Mouse (Mus musculus): ENCODE measurements around the gene Rftn2.

Rftn2 gene

DNA sequence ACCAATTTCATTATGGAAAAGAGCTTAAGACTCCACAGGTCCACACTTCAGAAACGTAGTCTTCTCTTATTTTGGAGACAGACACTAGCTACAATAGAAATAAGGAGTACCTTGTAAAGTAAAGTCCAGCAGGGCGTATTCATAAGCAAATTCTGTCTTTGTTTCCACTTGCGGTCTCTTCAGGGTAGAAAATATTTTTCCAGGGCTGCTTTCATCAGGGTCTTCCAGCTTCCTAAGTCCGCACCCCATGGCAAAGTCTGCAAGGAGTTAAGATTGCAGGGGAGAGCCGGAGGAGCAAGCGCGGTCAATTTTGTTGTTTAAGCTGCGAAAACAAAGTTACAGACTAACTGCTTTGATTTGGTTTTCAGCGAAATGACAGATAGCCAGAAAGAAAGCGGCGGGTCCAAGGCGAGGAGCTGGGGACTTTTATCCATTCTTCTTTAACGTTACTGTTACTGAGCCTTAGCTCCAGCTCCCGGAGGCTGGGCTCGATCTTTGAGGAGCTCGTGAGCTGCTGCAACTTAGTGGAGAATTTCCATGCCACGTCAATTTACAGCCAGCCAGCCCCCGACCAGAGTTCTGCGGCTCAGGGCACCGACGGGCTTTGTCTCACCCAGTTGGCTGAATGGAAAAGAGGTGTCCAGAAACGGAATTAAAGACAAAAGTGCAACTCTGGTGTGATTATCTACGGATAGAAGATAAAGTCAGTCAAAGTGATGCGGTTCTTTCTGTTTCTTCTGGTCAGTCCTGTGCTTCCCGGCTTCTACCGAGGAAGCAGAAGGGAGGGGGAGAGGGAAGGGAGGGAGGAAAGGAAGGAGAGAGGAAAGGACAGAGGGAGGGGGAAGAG lies at the start of gene Rftn2:
Rftn2 (minus strand) TSS at position 772 of the 847 bp plus-strand sequence.
- peak; percentile 72 for DNase-seq (ENCODE audit: low spot score)

DNA sequence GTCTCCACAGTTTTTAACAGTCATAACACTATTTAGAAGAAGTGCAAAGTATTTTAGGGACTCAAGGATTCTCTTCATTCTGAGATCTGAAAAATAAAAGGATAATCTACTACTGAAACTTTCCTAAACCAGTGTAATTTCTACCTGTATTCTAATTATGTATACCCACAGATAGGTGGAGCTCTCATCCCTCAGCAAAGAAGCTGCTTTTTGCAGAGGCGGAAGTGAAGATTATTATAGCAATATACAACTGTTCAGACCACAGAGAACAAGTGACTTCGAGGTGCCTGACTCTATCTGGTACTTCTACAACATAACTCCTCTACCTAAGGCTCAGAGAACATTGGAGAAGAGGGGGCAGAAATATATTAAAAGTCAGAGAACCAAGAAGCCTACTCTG lies 38.9 kb upstream of the Rftn2 start:
- DNase-seq (ENCODE audit: low spot score): no peak

DNA sequence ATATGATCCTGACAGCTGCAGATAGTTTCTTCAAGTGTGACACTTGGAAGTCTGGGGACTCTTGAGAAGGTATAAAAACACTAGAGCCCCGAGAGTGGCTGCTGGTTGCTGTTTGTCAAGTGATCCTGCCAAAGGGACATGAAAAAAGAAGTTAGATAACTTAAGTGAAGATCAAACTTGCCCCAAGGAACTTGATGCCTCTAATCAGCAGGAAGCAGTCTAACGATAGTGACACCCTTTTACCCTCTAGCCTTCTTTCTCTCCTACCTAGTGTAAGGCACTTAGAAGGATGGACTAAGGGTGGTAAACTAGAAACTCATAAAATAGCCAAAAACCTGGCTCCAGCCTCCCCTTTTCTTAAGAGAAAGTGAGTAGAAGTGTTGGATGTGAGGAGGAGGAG lies 37.8 kb upstream of the Rftn2 start:
- no peak for DNase-seq (ENCODE audit: low spot score)

DNA sequence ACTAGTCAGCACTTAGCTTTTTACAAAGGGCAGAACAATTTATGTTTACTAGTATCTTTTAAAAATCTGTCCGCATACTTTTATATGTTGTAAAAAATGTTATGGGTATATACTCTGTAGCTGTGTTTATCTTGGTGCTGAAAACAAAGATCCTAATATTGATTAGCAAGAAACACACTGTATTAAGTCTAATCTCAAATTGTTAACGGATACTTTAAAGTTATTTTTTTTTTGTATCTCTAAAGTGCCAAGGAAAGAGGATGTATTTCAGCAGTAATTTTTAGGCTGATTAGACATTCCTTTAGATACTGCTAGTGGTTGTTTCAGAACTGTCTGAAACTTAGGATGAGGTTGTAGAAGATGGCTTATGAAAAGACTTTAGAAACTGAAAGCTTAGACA lies 19.8 kb upstream of the Rftn2 start:
- DNase-seq (ENCODE audit: low spot score): no peak

DNA sequence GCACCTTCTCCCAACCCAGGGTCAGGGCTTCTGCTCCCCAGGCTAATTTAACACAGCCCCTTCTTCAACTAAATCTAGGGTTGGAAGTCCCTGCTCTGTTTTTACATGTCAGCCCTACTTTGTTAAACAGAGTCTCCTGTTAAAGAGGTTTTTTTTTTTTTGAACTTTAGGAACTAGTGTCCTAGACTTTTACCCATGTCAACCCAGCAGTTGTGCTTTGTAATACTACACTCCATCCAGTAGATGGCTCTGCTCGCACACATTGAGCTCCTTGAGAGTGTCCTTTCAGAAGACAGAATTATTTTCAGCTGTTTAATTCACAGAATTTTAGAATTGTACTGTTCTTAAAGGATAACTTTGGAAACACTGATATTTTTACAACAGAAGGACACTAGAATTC lies 12.7 kb upstream of the Rftn2 start:
- DNase-seq (ENCODE audit: low spot score): peak; percentile 91

DNA sequence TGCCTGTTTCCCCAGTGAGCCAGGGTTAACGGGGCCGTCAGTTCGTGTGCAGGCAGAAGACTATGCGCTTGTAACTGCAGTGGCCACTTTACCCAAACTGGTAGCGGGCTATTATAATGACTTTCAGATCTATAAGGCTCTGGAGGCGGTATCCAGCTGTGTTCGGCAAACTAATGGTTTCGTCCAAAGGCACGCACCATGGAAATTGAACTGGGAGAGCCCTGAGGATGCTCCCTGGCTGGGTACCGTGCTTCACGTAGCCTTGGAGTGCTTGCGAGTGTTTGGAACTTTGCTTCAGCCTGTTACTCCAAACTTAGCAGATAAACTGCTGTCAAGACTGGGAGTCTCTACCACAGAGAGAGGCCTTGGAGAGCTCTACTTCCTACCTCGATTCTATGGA lies 11.9 kb upstream of the Rftn2 start:
- DNase-seq (ENCODE audit: low spot score): peak; percentile 5

DNA sequence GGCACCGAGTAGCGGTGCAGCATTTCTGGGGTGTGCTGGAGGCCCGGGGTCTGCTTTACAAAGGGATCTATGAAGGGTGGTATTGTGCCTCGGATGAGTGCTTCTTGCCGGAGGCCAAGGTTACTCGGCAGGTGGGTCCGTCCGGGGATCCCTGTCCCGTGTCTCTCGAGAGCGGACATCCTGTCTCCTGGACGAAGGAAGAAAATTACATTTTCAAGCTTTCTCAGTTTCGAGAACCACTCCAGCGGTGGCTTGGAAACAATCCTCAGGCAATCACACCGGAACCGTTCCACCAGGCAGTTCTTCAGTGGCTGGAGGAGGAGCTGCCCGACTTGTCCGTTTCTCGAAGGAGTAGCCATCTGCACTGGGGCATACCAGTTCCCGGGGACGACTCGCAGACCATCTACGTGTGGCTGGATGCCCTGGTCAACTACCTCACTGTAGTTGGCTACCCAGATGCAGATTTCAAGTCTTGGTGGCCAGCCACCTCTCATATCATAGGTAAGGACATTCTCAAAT lies 11.1 kb upstream of the Rftn2 start:
- peak; percentile 42 for DNase-seq (ENCODE audit: low spot score)

DNA sequence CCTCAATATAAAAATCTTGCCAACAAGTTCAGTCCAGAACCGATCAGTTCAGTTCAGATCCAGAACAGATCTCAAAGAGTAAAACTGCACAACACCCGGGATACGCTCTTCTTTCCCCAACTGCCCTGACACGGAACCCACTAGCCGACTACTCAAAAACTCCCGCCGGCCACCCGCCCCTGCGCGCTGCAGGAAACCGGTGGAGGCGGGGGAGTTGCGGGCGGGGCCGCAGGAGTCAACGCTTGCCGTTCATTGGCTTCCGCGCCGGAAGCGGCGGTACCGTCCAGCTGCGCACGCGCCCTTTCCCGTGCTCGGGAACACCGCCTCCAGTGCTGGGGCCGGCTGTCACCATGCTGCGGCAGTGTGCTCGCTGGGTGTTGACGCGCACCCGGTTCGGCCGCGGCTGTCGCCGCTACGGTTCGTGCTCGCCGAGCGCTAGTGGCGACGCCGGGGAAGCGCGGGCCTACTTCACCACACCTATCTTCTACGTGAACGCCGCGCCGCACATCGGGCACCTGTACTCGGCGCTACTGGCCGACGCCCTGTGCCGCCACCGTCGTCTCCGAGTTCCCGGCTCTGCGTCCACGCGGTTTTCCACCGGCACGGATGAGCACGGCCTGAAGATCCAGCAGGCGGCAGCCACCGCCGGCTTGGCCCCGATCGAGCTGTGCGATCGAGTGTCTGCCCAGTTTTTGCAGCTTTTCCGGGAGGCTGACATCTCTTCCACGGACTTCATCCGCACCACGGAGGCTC lies 10.5 kb upstream of the Rftn2 start, which contains the start of gene Mars2:
Mars2 (plus strand) TSS at position 288 of the 753 bp plus-strand sequence.
- DNase-seq (ENCODE audit: low spot score): peak; percentile 96

DNA sequence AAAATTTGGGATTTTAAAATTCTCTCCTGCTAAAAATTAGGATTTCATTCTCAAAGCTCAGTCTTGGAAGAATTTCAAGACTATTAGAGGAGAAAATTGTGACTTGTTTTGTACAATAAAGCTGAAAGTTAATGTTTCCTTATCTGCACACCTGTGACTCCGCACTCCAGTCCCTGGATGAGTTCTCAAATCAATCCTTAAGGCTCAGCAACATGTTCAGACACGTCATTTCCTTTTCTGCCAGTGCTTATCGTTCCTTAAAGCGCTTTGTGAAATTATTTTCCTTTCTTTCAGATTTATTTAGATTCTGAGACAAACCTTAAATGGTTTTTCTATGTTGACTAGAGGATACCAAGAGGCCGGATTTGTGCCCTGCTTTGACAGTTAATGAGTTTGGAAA lies 9.9 kb upstream of the Rftn2 start:
- no peak for DNase-seq (ENCODE audit: low spot score)

DNA sequence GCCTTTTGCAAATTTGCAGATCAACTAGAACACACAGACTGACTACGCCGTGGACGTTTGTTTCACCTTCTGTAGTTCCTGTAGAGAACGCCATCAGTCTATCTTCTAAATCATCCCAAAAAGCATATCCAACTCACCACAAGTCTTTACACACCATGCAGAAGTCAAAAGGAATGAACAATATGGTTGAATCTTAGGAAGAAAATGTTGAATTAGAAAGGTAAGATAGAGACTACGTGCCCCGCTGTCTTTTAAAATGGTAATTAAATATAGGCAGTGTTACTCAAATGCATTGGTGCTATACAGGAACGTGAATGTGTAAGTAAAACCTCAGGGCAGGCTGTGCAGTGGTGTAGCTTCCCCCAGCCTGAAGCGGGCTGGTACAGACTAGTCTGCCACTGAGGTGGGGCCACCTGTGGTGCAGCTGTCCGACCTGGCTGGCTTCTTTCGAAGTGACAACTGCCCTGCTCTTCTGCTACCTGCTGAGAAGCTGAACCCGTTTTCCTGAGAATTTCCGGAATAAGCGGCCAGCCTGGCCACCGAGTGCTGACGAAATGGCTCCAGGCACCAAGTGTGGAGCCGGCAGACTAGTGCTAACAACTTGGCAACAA lies 8.4 kb upstream of the Rftn2 start:
- no peak for DNase-seq (ENCODE audit: low spot score)

DNA sequence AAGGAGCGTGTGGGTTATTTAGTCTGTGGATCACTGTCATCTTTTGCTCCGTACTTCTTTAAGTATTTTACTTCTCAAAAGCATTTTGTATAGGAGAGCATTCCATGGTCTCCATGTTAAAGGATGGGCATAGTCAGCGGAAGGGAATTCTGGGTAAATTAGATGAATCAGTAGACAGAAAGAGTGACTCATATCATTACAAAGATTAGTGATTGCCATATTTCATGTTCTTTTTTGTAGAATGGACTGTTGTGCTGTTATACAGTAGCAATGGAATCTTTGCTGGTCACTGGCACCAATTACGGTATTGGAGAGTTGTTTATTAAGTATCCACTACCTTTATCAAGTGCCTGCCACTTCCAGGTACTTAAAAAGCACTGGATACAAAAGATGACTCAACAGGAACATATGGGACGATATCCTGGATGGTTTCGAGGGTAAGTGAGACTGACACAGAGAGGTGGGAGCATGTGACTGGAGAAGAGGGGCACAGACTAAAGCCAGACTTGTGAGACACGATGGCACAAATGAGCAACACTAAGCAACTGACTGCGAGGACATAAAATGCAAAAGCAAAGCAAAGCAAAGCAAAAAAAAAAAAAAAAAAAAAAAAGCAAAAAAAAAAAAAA lies 1.8 kb upstream of the Rftn2 start:
- DNase-seq (ENCODE audit: low spot score): no peak

DNA sequence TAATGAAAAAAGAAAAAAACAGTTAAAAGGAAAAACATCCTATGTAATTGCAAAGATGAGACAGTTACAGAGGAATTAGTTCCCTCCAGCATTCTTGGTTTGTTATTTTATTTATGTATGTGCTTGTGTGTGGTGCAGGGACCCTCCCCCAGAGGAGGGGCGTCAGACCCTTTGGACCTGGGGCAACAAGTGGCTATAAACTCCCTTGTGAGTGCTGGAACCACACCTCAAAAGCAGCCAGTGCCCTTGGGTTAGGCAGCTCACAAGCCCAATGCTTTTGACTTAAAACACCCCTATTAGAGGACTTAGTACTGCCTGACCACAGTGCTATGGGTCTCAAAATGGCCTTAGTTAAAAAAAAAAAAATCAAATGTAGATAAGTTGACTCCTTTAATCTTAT lies 794 bp upstream of the Rftn2 start:
- DNase-seq (ENCODE audit: low spot score): no peak

DNA sequence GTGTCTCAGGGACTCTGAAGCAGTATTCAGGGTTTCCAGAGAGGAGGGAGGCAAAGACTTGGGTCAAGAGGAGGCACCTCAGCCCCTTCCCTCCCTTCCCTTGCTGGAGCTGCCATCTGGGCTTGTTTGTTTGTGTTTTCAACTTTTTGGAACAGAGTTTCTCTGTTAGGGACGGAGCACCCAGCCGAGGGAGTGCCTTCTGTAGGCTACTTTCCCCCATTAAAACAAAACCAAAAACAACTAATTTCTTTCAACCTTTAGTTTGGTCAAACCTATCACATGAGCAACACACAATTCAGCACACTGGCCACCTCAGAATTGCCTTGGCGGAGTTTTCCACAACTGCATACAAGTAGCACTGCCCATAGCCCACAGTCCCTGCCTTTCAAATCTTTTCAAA lies 1.2 kb downstream of the Rftn2 start:
- peak; percentile 57 for DNase-seq (ENCODE audit: low spot score)

DNA sequence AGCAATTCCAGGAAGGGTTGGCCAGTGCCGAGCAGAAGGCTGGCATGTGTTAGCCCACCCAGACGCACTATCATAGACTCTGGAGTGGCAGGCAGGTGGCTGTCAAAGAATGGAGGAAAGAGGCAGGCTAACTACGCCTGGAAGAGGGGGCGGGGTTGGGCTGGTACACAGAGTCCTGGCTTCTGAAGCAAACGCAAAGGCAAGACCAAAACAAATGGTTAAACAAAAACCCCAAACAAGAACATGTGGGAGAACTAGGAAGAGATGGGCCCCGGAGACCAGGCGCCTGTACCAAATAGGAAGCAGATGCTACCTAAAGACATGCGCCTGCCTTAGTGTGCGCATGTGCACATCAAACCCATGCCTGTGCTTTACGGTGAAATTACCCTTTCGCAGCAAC lies 2.5 kb downstream of the Rftn2 start:
- DNase-seq (ENCODE audit: low spot score): peak; percentile 43

DNA sequence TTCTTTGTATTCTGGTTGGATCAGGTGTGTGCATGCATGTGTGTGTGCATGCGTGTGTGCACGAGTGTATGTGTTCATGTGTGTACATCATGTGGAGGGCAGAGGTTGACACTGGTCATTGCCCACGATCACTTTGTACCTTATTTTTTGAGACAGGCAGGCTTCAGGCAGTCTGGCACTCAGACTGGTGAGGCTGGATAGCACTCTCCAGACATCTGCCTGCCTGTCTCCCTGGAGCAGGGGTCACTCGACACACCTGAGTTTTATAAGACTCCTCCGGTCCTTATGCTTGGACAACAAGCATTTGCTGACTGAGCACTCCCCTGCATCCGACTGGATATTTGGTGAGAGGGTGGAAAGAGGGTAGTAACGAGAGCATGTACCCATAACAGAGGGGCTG lies 3.6 kb downstream of the Rftn2 start:
- no peak for DNase-seq (ENCODE audit: low spot score)

DNA sequence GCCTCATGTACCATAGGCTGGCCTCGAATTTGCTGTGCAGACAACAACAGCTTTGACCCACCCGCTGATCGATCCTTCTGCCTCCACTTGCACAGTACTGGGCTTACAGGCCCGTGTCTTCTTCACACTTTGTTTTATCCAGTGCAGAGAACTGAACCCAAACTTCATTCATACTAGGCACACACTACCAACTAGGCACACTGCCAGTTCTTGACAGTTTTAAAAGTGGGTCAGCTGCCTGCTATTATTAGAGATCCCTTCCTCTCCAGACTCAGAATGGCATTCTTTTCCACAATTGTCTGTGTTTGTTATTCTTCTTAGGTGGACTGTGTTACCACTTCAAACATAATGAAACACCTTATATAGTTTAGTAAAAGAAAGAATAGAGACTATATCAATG lies 5.2 kb downstream of the Rftn2 start:
- DNase-seq (ENCODE audit: low spot score): no peak

DNA sequence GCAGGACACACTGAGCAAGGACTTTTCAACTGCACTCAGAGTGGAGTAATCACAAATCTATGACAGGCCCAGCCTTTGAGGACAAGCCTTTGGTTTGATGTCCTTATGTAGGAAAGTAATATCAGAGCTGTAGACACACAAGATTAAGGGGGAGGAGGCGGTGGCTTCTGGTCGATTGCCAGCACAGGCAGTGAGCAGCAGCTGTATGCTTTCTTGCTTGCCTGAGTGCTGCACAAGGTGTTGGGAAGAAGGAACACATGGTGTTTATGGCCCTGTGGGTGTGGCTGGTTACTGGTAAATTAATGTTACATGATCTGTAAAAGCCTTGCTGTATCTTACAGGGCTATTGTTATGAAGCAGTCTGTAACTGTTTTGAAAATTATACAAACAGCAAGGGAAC lies 9.4 kb downstream of the Rftn2 start:
- no peak for DNase-seq (ENCODE audit: low spot score)

DNA sequence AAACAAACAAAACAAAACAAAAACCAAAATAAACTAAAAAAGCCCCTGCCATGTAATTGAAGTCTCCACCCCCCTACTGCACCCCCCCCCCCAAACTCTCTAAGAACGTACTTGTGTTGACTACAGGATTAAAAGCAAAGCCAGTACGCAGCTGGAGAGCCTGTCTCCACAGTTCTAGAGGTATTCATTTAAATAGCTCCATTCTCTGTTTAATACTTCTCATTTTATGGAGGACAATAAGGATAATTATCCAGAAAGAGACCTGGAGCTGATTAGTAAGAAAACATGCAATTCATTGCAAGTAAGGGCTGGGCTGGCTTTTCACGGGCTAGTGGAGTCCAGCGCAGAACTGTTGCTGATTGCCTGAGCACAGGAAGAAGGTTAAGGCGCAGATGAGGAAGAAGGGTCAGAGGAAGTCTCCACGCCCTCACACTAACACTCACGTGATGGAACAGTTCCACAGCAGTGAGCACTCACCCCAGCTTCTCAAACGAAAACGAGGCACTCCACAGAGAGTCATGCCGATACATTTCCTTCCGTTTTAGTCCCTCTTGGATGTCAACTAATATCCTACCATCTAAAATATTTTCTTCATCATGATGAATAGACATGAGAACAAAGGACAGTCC lies 11.3 kb downstream of the Rftn2 start:
- no peak for DNase-seq (ENCODE audit: low spot score)

DNA sequence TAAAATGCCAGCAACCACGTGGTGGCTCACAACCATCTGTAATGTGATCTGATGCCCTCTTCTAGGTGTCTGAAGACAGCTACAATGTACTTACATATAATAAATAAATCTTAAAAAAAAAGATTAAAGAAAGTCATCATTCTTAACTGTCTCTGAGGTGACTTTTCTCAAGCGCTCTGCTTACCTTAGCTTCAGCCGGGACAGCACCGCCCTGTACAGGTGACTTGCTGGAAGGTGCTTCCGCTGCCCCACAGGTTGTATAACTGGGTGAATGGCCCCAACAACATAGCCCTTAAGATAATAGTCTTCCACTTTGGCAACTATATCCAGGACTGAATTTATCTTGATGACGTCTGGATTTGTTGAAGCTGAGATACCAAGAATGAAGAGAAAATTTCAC lies 12.6 kb downstream of the Rftn2 start:
- DNase-seq (ENCODE audit: low spot score): no peak

DNA sequence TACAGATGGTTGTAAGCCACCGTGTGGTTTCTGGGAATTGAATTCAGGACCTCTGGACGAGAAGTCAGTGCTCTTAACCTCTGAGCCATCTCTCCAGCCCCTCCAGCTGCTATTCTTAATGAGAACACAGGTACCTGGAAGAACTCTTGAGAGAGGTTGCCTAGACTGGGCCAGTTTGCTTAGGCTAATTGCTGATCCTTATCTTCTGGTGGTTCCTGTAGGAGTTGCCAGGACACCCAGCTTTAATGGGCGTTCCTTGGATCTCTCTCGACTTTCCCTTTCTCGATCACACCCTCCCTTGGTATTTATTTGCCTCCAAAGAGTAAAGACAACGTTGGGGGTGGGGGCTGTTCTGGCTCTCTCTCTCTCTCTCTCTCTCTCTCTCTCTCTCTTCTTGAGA lies 13.1 kb downstream of the Rftn2 start:
- no peak for DNase-seq (ENCODE audit: low spot score)

DNA sequence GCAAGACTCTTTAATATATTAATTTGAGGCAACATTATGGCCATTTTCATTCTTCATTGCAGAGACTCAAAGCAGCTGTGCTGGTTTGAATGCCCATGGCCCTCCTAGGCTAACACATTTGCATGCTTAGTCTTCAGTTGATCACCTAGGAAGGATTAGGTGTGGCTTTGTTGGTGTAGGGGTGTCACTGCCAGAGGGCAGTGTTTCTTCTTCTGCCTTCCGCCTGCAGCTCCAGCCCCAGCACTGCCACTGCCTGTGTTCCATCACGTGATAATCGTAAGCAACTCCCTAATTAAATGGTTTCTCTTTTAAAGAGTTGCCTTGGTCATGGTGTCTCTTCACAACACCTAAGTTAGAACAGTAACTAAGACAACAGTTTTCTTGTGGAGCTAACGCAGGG lies 13.8 kb downstream of the Rftn2 start:
- DNase-seq (ENCODE audit: low spot score): no peak

DNA sequence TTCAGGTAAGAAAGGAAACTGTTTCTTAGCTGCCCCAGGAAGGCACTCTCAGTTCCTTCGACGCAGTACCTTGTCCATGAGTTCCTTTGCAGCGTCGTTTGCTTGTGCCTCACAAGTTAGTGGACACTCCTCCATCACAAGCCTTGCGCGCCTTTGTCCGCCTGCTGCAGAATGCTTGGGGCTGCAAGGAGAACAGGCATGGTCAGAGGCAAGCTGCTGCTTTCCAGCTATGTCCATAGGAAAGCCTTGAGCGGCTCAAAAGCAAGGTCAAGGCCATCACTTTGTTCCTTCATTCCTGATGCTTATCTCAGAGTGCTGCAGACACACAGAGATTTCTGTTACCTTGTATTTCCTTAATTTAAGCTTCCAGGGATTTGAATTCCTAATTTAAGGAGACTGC lies 15.5 kb downstream of the Rftn2 start:
- DNase-seq (ENCODE audit: low spot score): no peak
